Mouse (Mus musculus) bone marrow, adult 2 months (tissue): Measurements from ENCODE around the gene Srsf2. TPM values are rescaled to one million over a fixed set of nuclear protein-coding genes. Genes with fewer than 3 reads are reported as not detected.
"Not testable (repeated sequence)": the region's sequence is repeated elsewhere in the genome, so short reads cannot be mapped to it uniquely, and the experiment has no call there.

Experiments used
- H3K27ac ChIP-seq: fragments of 200-500 bp; 2 replicates; pipeline ENCODE4 v1.5.1; 2012; ENCODE audit warnings: low read depth, mild to moderate bottlenecking, control low read depth, inconsistent platforms, low read length; ENCODE audit not compliant: control insufficient read depth, poor library complexity, insufficient read depth
- H3K4me1 ChIP-seq: fragments of 200-500 bp; 2 replicates; pipeline ENCODE4 v1.6.1; 2011; ENCODE audit warnings: low read length; ENCODE audit not compliant: control insufficient read depth, insufficient read depth
- H3K4me3 ChIP-seq: fragments of 200-500 bp; replicated peaks from 2 replicates; pipeline ENCODE3; 2011; ENCODE audit warnings: mild to moderate bottlenecking, low read depth, low read length, control low read depth; ENCODE audit not compliant: control insufficient read depth
- CTCF ChIP-seq: fragments of 200-500 bp; IDR thresholded peaks from 2 replicates; pipeline ENCODE4 v1.5.1; 2011; ENCODE audit warnings: low read length, control low read depth; ENCODE audit not compliant: control insufficient read depth, insufficient read depth
- POLR2A ChIP-seq: fragments of 200-500 bp; IDR thresholded peaks from 2 replicates; pipeline ENCODE4 v1.6.1; 2011; ENCODE audit warnings: low read depth, mild to moderate bottlenecking, control low read depth, low read length, borderline replicate concordance; ENCODE audit not compliant: control insufficient read depth
- WGBS: fragments of 180-500 bp; shearing (Covaris S2); methylation state at CpG from one replicate; pipeline ENCODE4 v1.1.7; 2018; 5-methylcytosine and 5-hydroxymethylcytosine counted together
- polyA plus RNA-seq: library from polyadenylated mRNA; stranded (reverse); fragments of >200 nt; gene quantifications from 2 replicates; pipeline ENCODE4 v1.2.4, GENCODE M21; 2011; ENCODE audit warnings: low replicate concordance; ENCODE audit not compliant: missing spikeins, insufficient read depth, insufficient read length

Srsf2 gene
- polyA plus RNA-seq, 1 experiment, result 524 TPM

DNA sequence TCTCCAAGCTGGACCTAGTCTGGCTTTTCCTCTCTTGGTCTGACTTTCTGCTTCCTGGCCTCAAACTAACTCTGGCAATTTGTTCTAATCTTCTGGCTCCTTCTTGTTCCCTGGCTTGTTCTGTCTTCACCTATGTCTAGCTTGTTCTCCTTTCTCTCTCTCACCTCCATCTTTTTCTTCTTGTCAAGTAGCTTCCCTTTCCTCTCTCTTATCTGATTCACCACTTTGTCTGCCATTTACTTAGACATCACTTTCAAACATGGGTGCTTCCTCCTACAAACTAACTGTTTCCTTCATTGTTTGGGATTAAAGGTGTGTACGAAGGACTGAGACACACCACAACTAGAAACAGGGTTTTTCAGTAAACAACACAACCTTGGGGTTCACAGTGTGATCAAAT, 17.9 kb downstream of the Srsf2 start:
- TF ChIP-seq CTCF, result no peak
- TF ChIP-seq POLR2A, result no peak
- no peak overlapping the region for H3K27ac ChIP-seq
- WGBS, result 80% methylated on average over 1 of the region's 1 CpGs
- no peaks in the 10 kb centered on the region; the same call in 1 of the 2 replicates for H3K4me1 ChIP-seq
- H3K4me3 ChIP-seq, result no peak overlapping the region

DNA sequence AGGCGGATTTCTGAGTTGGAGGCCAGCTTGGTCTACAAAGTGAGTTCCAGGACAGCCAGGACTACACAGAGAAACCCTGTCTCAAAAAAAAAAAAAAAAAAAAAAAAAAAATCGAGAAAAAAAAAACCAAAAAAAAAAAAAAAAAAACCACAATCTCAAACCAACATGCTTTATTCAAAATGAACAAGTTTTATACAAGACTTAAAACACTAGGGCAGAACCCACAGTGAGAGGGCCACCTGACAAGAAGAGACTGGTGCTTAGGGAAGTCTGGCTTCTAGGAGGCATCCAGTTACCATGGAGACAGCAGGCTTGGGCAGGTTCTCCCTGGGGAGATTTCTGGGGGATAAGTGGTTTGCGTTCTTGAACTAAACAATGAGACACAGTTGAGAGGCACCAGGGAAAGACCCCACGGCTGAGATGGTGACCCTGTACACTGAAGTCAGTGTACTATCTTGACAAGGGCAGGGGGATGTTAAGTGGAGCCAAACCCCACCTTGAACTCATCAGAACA, 20.7 kb downstream of the Srsf2 start:
- Histone ChIP-seq H3K27ac (no peak overlapping the region), H3K4me1 (no peaks in the 10 kb centered on the region; the same call in 1 of the 2 replicates), H3K4me3 (no peak overlapping the region)
- TF ChIP-seq CTCF (no peak), POLR2A (no peak)
- WGBS, result 51% methylated on average over 4 of the region's 4 CpGs

DNA sequence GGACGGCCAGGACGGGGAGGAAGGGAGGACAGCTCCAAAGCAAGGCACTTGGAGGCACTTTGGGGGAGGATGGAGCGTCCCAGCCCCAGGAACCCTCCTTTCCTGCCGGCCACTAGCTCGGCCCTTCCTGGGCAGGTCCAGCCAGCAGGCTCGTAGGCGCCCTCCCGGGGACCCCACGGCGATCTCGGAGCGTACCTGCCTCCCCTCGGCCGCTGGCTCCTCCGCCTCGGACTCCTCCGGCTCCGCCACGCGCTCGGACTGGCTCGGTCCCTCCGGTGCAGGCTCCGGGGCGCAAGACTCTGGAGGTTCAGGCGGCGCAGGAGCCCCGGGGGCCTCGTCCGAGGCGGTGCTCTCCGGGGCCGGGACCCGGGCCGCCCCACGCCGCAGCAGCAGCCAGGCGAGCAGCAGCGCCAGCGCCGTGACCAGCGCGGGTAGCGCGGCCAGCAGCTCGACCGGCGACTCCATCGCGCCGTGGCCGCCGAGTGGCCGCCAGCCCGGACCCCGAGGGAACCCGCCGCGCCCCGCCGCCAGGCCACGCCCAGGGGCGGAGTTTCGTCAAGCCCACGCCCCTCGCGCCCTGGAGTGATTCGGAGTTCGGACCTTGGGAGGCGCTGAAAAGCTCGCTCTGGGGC, 25.2 kb downstream of the Srsf2 start, which contains the start of gene Mxra7:
Gene Mxra7 (minus strand): TSS at position 513 of the 632 bp plus-strand sequence.
- Histone ChIP-seq H3K4me1 (no peaks in the 10 kb centered on the region; the same call in 1 of the 2 replicates), H3K27ac (no peak within 1 kb of the TSS; the same call in 1 of the 2 replicates), H3K4me3 (peak within 1 kb of the TSS; percentile 16)
- WGBS, result 7% methylated on average over 71 of the region's 71 CpGs
- TF ChIP-seq POLR2A, result no peak
- no peak for TF ChIP-seq CTCF

DNA sequence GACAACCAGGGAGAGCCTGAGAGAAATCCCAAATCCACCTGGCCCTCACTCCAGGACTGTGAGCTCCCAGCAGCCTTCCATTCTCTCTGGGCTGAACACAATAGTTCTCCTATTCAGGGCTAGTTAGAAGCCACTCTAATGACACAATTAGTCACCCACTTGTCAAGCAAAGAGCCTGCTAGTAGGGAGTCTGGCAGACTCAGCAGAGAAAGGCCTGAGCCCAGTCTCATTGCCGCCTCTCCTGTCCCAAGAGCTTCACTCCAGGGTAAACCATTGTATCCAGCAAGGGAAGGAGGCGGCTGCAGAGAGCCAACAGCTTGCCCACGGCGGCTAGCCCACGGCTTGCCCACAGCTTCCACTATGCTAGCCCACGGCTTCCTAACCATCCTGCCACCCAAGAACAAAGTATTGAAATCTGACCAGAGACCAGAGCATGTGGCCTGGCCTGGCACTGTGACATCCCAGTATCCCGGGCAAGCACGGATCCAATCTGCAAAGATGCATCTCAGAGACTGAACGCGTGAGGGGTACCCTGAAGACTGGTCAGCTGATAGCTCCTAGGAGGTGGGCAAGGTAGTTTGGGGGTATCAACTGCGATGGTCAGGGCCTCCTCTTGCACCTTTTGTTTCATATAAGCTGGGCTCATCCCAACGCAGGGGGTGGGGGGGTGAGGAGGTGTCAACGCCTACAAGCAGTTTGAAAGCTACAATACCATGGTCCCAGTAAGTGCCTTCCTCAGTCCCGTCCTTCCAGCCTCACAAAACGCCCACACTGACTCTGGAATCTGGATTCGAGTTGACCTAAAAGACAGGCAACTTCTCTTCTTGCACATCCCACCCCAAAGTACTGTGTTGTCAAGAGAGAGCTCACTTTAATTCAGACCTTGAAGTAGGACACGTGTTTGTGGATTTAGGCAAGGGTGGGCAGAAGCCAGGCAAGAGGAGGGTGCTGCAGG, 26.1 kb downstream of the Srsf2 start:
- no peak overlapping the region for H3K4me3 ChIP-seq
- 66% methylated on average over 17 of the region's 17 CpGs for WGBS

DNA sequence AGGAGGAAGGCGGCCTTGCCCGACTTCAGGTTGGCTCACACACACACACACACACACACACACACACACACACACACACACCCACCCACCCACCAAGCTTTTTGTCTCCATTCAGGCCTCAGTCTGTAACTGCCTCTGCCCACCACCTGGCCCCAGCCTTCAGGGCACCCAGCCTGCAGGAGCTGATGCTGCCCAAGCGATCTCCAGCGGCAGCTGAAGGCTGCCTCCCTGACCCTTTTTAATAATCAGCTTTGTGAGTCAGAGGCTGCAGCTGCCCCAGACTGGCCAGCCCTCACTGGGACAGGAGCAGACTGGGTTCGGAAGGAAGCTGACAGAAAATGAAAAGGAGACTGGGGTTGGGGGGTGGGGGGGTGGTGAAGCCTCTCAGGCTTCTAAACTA, 27.7 kb downstream of the Srsf2 start:
- no peak overlapping the region for H3K4me3 ChIP-seq
- 80% methylated on average over 5 of the region's 5 CpGs for WGBS
- no peak overlapping the region for H3K27ac ChIP-seq

More for the DNA sequence above, 26.1 kb downstream of the Srsf2 start:
- TF ChIP-seq POLR2A, result no peak
- H3K27ac ChIP-seq, result no peak overlapping the region
- no peaks in the 10 kb centered on the region; the same call in 1 of the 2 replicates for H3K4me1 ChIP-seq

DNA sequence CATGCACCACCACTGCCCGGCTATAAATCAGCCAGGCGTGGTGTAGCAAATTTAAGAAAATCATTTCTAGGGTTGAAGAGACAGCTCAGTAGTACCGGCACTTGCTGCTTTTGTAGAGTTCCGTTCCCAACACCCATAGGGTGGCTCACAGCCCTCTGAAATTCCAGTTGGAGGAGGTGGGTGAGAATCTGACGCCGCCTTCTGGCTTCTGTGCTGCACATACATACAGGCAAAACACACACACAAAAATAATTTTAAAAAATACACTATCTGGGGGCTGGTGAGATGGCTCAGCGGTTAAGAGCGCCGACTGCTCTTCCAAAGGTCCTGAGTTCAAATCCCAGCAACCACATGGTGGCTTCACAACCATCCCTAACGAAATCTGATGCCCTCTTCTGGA, 29.0 kb downstream of the Srsf2 start:
- 83% methylated on average over 10 of the region's 10 CpGs for WGBS
- not testable (repeated sequence) for H3K4me3 ChIP-seq, H3K4me1 ChIP-seq, H3K27ac ChIP-seq

More for the DNA sequence above, 27.7 kb downstream of the Srsf2 start:
- TF ChIP-seq CTCF (no peak), POLR2A (no peak)
- H3K4me1 ChIP-seq, result no peaks in the 10 kb centered on the region; the same call in 1 of the 2 replicates

DNA sequence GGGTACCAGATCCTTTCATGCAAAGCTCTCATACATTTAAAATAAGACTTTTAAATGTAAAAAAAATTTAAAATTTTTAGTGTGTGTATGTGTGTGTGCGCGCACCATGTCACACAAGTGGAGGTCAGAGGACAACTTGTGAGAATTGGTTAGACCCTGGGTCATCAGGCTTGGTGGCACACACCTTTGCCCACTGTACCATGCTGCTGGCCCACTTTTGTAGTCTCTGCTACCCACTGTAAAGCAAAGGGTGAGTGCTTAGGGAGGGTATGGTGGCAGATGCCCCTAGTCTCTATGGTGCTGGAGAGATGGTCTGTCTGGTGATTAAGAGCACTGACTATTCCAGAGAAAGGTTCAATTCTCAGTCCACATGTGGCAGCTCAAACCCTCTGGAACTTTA, 29.6 kb downstream of the Srsf2 start:
- Histone ChIP-seq H3K4me1 (no peaks in the 10 kb centered on the region; the same call in 1 of the 2 replicates), H3K27ac (no peak overlapping the region), H3K4me3 (no peak overlapping the region)
- 91% methylated on average over 2 of the region's 2 CpGs for WGBS
- no peak for TF ChIP-seq POLR2A
- no peak for TF ChIP-seq CTCF

DNA sequence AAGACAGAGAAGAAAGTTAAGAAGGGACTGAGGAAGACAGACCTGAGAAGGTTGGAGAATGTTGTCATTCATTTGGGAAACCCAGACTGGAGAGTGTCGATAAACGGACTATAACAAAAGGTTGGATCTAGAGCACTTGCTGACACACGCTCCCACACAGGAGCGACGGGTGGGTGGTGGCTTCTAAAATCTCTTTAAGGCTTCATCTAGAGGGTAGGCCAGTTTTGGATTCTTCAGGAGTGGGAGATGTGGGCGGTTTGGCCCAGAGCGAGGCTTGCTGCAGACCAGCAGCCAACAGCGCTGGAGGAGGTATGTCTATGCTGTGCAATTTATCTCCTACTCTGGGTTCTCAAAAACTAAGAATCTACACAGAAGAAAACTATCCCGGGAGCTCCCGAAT, 30.3 kb downstream of the Srsf2 start:
- H3K27ac ChIP-seq, result no peak overlapping the region
- WGBS, result 90% methylated on average over 10 of the region's 10 CpGs
- no peaks in the 10 kb centered on the region for H3K4me1 ChIP-seq
- TF ChIP-seq POLR2A (no peak), CTCF (no peak)
- no peak overlapping the region for H3K4me3 ChIP-seq
